Mouse (Mus musculus) kidney, postnatal 4 days (tissue): ENCODE data around the gene Vwa2.

Source experiments
- DNase-seq, 2 experiments: peaks; one replicate each; pipeline ENCODE4 v3.0.0; 2021; ENCODE audit warnings: mixed read lengths in 2 of 2

Gene Vwa2

DNA sequence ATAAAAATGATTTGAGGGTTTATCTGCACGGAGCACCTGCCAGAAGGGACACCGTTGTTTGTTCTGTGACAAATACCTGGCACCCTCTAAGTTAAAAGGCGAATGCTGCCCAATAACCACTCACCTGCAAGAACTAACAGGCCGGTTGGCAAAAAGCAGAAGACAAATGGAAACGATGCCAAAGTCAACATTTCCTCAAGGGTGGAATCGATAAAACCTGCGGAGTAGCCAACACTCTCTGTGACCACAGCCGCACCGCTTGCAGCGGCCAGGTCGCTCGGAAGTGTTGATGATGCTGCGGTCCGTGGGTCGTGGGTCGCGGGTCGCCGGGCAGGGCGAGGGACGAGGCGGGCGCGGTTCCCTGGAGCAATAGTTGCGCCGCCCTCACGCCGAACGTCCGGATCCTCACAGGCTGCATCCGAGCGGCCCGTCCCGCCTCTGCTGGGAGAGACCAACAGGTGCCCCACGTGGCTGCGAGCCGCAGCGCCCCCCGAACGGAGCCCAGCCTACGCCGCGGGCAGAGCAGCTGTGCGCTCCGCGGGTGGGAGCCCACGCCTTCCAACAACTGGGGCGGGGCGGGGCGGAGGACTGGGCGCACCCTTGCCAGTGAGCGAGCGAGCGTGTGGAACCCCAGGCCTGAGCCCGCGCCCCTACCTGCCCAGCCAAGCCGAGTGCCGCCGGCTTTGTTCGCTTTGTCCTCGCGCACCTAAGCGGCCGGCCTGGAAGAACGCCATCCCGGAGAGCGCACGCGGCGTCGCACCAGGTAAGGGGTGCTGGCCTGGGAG lies at the start of gene Vwa2:
Gene Vwa2 (plus strand): TSS at position 434 of the 785 bp plus-strand sequence.
- DNase-seq = peak; percentile 56 to 74

DNA sequence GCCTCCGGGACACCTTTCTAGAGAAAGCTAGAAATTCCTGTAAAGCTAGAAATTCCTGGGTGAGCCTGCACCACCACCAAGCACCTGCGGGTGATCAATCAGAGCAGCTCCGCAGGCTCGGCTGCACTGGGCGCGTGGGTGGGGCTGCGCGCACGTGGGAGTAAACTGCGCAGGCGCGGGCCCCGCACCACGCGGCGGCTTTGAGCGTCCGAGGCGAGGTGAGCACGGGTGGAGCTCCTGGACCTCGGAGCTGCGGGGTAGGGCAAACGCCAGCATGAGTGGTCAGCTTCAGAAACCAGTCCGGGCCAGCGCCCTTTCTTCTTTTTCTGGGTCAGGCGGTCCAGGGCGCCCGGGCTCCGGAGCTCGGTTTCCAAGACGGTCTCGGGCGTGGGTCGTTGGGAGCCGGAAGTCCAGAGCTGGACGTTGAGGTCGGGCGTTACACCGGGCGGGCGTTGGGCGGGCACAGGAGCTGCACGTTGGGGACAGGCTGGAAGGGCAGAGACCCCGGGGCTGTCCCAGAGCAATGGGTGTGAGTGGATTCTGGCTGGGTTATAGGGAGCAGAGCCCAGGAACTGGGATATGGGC lies 47.9 kb upstream of the Vwa2 start, which contains the start of gene Tdrd1:
Gene Tdrd1 (plus strand): TSS at position 163 of the 585 bp plus-strand sequence.
- DNase-seq = peak; percentile 37 to 55

DNA sequence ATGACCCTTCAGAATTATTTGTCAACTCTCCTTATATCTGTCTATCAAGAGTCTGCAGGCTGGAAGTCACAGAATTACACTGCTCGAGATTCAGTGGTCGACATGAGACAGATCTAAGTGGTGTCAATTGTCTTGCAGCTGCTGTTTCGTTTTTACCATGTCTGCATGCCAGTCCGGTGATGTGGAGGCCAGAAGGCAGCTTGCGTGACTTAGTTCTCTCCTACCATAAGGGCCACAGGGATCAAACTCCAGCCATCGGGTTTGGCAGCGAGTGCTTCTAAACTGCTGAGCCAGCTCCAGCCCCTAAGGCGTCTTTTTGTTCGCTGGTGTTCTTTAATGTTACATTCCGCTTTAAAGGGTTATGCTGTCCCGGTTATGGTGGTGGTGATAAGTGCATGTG lies 45.7 kb upstream of the Vwa2 start:
- DNase-seq = peak in 1 of 2 experiments; percentile 26

DNA sequence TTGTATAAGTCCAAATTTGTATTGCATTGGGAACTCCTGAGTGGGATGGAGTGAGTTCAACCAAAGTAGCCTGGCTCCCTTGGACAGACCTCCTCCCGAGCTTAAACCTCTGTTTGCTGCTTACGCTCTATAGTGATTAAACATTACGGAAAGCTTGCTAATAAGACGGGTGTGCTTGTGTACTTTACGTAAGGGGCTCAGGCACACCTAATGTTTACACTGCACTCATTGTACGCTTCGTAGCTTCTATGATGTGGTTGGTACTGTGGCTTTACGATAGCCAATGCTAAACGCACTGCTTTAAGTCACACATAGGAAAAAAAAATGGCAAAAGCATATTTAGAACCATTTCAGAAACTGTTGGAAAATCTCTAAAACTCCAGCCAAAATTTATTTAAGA lies 44.8 kb upstream of the Vwa2 start:
- no peak for DNase-seq

DNA sequence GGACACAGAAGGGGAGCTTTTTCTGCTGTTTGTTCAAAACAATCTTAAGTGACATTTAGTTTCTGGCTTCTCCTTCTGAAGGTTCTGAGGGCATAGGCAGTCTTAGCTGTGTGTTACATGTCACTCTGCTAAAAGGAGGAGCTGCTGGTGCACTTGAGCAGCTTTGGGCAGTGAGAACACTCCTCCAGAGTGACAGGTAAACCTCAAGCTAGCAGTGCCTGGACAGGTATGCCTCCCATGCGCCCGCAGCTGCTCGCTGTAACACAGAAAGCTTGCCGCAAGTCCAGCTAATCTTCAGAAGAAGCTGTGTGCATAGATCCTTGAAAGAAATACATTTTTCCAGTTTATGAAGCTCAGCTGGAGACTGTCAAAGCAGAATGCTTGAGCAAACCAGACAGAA lies 43.9 kb upstream of the Vwa2 start:
- no peak for DNase-seq

DNA sequence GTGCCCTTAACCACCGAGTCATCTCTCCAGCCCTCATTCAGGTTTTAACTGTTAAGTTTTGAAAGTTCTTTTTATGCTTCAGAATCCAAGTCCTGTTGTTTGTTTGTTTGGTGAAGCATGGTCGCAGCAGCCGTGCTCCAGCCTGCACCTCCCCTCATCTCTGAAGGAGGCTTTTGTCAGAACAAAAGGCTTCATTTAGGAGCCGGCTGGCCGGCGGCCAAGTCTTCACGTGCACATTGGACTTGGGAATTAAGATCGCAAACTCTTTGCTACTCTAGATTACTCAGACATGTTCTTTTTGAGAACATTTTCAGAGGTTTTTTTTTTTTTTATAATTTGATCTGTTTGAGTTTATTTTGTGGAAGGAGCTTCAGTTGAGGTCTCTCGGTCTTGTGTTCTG lies 38.7 kb upstream of the Vwa2 start:
- peak; percentile 61 to 77 for DNase-seq

DNA sequence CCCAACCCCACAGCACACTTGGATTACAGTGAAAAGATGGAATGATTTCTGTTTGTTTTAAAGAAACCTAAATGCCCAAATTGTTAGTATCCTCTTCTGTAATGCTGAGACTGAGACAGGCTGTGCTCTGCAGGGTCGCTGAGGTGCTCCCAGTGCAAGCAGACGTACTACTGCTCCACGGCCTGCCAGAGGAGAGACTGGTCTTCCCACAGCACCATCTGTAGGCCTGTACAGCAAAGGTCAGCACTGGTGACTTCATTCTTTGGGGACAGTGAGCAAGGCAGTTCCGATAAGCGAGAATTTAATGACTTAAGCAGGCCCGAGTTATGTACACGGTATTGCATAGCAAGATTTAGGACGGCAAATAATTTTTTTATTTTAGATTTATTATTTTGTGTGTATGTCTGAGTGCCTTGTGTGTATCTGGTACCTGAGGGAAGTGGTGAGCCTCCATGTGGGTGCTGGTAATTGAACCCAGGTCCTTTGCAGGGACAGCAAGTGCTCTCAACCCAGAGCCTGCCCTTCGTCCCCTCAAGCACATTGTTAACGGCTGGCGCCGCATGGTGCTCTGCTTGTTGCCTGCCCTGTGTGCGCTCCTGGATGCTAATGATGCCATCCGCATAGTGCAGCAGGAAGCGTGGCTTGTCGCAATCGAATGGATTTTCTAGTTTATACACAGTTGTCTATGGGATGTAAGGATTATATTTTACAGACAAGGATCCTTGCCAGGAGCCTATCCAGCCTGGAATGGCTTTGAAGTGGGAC lies 34.9 kb upstream of the Vwa2 start:
- DNase-seq = peak in 1 of 2 experiments; percentile 24

DNA sequence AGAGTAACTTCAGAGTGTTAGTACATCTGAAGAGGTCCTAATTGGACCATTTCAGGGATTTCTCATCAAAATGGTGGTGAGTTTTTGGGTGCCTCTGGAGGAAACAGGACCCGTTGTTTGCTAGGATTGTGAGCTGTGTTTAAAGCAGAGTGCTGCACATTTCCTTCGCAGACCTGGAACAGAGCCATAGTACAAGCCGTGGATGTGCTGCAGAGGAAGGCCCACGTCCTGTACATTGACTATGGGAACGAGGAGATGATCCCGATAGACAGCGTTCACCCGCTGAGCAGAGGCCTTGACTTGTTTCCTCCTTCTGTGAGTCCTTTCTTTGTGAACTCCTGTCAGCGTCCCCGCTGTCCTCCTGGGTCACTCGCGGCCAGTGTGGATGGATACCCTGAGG lies 31.1 kb upstream of the Vwa2 start:
- no peak for DNase-seq

DNA sequence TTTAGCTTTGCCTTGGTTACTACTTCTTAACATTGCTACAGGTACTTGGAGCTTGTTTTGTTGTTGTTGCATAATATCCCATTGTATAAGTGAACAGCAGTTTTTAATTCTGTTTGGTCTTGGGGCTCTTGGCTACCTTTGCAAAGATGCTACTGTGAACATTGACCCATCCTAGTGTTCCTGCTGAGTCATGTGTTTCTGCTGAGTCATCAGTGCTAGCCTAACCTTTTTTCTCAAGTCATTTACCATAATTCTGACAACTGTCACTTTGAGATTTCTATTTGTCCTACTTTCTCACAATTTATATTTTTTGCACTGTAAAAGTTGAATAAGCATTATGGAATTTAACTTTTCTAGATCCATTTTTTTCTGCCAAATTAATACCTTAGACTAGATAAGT lies 21.5 kb upstream of the Vwa2 start:
- DNase-seq = no peak

DNA sequence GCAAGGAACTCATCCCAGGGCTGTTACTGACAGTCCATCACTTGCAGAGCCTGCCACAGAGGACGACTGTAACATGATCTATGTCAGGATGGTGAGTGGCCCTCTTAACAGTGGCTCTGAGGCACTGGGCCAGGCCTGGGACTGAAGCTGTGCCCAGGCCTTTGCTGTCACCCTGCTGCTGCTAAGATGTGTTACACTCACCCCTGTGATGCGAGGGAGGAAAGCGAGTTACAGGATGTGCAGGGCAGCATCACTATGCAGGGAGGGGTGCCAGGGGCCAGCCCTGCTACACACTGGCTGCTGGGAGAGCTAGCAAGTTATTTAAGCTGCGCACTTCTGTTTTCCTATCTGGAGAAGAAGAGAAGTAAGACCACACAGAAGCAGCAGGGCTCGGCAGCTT lies 17.6 kb upstream of the Vwa2 start:
- no peak for DNase-seq

DNA sequence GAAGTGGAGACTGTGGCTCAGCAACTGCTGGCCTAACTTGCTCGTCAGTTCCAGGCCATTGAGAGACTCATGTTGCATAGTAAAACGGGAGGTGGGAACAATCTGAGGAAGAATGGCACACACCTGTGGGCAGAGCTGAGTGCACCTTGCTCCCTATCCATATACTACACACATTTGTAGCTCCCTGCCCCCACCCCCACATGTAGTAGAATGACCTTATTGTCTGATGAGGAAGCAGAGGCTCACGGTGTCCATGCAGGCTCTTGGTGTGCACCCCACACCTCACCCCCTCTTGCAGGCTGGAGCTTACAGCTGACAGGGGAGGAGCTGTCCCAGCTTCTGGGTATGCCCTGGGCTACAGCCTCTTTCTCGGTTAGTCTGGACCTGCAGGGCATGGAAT lies 6.3 kb upstream of the Vwa2 start:
- no peak for DNase-seq

DNA sequence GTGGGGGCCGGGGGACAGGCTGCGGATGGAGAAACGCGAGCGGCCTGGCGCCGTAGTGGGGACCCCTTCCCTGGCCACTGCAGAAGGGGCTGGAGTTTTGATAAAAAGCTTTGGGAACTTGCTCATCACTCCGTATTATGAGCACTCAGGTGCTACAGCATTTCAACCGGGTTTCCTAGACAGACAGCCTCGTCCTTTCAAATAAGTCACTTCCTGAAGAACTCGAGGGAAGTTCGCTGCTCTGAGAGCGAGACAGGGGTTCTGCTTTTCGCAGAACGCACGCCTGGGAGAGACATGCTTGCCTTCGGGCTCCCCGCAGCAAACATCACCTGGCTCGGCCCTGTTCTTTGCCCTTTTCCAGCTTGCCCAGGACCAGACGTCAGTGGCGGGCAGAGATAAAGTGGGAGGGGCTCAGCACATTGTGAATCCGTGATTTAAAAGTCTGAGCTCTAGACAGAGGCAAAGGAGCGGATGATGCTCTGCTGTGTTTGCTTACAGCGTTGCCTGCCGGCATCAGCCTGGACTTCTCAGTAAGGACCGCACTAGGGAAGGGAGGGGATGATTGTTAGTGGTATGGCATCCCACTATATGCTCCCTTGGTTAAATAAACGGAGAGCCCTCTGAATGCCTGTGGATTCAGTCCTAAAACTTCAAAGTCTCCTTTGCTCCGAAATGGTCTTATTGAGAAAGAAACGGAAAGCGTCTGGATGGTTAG lies 709 bp downstream of the Vwa2 start:
- peak in 1 of 2 experiments; percentile 32 for DNase-seq

DNA sequence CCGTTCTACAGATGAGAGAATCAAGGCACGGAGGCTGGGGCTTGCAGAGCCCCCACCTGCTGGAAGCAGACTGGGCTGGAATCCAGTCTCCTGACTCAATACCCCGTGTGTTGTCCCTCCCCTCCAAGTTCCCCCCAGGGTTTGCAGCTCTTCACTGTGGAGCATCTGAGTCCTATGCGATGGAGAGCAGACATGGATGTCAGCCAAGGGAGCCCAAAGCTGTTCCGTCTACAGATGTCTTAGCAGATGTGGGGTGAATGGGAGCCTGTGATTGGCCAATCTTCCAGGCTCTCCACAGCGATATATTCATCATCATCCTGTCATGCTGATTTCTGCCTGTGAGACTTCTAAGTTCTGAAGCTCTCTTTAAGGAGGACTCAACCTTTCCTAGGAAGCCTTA lies 3.3 kb downstream of the Vwa2 start:
- DNase-seq = no peak

DNA sequence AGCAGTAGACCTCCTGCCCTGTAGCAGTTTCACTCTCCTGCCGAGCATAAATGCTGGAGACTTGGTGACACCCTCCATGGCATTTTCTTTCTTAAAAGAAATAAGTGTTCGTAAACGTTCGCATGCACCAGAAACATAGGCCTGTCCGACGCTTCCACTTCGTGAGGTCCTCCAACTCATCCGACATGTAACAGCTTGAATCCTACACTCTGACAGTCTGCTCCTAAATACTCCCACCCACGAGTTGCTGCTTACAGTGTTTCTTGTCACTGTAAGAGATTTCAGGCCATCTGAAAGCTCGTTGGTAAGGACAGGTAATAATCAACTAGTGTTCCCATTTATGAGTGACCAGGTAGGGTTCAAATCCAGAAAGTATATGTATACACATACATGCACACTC lies 13.8 kb downstream of the Vwa2 start:
- DNase-seq = no peak

DNA sequence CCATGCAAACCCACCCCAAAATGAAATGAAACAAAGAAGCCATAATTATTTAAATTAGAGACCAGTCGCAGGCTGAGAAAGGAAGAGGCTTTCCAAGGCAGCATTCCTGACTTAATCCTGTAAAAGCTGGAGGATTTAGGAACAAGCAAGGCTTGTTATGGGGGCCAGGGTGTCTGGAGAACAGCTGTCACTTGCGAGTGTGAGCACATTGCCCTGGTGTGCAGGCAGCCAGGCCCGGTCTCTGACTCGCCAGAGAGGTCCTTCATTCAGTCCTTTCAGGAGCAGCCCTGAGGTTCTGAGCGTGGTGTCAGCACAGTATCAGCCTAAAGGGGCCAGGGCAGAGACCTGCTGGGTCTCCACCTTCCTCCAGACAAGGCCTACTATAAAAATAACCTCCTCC lies 14.6 kb downstream of the Vwa2 start:
- no peak for DNase-seq

DNA sequence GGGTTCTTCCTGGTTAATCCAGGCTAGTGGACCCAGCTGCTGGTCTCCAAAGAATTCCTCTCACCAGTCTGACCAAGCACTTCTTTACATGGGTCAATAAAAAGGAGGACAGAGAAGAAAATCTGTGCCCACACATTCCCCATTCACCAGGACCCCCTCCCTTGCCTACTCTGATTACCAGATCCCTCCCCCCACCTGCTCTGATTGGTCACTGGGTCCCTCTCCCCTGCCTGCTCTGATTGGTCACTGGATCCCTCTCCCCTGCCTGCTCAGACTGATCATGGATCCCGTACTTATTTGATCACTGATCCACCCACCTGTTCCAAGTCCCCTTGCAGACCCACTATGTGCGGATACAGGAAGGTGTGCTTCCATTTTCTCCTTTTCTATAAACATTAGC lies 17.4 kb downstream of the Vwa2 start:
- no peak for DNase-seq

DNA sequence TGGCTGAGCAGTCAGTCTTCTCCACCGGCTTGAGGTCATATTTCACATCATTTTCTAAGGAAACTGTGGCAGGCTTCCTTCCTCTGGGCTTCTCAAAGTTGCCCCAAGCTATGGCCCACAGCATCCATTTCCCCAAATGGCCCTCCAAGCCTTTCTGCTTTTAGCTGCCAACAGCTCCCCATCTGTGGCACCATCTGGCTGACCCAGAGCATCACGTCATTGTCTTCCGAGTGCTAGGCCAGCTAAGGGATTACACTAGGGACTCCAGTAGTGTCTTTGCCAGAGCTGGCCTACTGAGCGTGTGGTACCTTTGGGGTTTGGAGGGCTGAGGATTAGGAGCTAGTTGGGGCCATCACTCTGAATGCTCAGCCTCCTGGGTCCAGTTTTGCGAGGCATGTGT lies 18.5 kb downstream of the Vwa2 start:
- DNase-seq = no peak

DNA sequence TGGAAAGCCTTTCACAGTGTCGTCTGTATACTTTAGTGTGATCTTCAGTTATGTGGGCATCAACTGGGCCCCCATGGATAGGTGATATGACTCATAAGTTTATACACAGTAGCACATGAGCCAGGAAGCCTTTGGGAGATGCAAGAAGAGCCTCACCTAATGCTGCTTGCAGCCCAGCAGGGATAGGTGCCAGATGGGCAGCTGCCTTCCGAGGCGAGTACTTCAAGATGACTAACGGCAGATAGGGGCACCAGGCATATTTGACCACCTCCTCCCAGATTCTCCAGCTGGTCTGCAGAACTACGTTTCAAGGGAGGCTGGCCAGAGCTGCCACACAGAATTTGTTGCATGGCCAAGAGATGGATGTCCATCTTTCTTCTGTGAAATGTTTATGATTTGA lies 19.3 kb downstream of the Vwa2 start:
- no peak for DNase-seq

DNA sequence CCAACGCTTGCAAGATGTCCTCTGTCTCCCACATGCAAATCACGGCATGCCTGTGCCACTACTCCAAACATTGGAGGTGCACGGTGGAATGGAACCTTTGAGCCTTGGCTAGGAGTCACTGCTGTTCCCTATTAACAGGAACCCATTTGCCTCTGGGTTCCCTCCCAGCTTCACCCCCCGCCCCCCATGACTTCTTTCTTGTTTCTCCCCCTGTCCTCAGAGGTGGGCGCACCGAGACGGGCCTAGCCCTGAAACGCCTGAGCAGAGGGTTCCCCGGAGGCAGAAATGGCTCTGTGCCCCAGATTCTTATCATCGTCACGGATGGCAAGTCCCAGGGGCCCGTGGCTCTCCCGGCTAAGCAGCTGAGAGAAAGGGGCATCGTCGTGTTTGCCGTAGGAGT lies 23.6 kb downstream of the Vwa2 start:
- DNase-seq = peak; percentile 58 to 71

DNA sequence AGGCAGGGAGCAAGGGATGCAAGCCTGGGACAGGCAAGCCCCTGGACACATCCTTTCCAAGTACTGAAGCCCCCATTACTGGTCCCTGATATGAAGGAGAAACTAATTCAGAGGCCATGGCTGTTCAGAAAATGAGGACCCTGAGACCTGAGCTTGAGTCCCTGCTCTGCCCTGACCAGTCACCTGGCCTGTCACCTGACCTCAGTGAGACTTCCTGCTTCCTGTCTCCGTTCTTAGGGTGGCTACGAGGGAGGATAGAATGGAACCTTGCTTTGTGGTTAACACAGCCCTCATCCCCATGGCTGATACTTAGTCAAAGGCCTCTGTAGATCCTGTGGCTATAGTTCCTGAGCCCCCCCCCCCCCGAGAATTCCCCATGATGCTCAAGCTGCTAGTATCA lies 30.0 kb downstream of the Vwa2 start:
- DNase-seq = no peak

DNA sequence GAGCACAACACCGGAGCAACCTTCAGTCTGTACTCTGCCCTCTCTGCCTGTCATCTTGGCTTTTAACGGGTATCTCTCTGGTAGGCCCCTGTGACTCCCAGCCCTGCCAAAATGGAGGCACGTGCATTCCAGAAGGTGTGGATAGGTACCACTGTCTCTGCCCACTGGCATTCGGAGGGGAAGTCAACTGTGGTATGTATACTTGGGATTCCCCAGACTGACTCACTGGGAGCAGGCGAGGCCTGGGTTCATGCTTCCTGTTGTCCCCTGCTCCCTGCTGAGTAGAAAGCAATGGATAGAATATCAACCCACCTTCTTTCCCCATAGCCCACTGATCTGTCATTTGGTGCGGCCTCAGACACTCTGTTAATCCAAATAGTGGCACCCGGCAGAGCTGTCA lies 31.3 kb downstream of the Vwa2 start:
- no peak for DNase-seq

DNA sequence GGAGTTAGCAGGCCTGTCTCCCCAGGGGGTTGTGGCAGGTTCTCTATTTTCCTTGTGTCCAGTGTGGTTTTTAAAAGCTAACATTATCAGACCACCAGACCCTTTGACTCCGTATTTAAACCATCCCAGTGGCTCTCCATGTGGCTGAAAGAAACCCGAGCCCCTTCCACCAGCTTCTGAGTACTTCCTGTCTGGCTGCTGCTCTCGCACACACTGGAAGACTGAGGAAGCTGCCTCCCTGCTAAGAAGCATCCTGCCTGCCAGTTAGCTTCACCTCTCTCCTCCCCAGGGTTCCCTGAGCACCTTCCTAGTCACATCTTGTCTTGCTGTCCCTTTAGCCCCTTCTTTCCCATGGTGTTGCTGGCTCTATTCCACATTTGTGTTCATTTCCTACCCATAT lies 33.8 kb downstream of the Vwa2 start:
- DNase-seq = no peak
